Mouse (Mus musculus) large intestine, adult 2 months (tissue): ENCODE measurements around the gene Coro2a. TPM values are rescaled to one million over a fixed set of nuclear protein-coding genes. Genes with fewer than 3 reads are reported as not detected.

ENCODE experiments used
- DNase-seq: peaks from one replicate; pipeline ENCODE4 v3.0.0-alpha.2; 2012; ENCODE audit warnings: low read depth, low spot score
- WGBS: fragments of 180-500 bp; shearing (Covaris S2); methylation state at CpG from one replicate; pipeline ENCODE4 v1.1.7; 2018; 5-methylcytosine and 5-hydroxymethylcytosine counted together
- polyA plus RNA-seq: library from polyadenylated mRNA; depleted of rRNA; stranded (reverse); fragments of >200 nt; gene quantifications from 2 replicates; pipeline ENCODE4 v1.2.3, GENCODE M21; 2012

Coro2a gene
- polyA plus RNA-seq, 1 experiment: 166 TPM

GRCm38 (mm10) chr4:46539167-46539566, 62.8 kb downstream of the Coro2a start:
- WGBS: 70% methylated on average over 9 of the region's 9 CpGs
- no peak for DNase-seq

GRCm38 (mm10) chr4:46535840-46536361, 66.1 kb downstream of the Coro2a start, which contains the start of gene Trim14:
Gene Trim14 (minus strand): TSS chr4:46536141.
- no peak for DNase-seq

GRCm38 (mm10) chr4:46535094-46535830, 66.7 kb downstream of the Coro2a start:
- DNase-seq: peak; percentile 55
- WGBS: 5% methylated on average over 16 of the region's 16 CpGs

More at GRCm38 (mm10) chr4:46535840-46536361, 66.1 kb downstream of the Coro2a start, which contains the start of gene Trim14:
- WGBS: under 1% methylated on average over 46 of the region's 46 CpGs

GRCm38 (mm10) chr4:46533934-46534720, 67.9 kb downstream of the Coro2a start:
- no peak for DNase-seq
- 10% methylated on average over 29 of the region's 29 CpGs for WGBS

GRCm38 (mm10) chr4:46532926-46533325, 69.1 kb downstream of the Coro2a start:
- 93% methylated on average over 7 of the region's 7 CpGs for WGBS
- DNase-seq: no peak

- DNase-seq: no peak
- WGBS: 82% methylated on average over 2 of the region's 2 CpGs
Observed at GRCm38 (mm10) chr4:46532511-46532910, 69.5 kb downstream of the Coro2a start.

- WGBS: 32% methylated on average over 7 of the region's 7 CpGs
- no peak for DNase-seq
Observed at GRCm38 (mm10) chr4:46529722-46530121, 72.3 kb downstream of the Coro2a start.

- DNase-seq: no peak
- WGBS: 1% methylated on average over 7 of the region's 7 CpGs
Observed at GRCm38 (mm10) chr4:46527558-46527926, 74.5 kb downstream of the Coro2a start.

GRCm38 (mm10) chr4:46526798-46527557, 75.0 kb downstream of the Coro2a start:
- DNase-seq: no peak
- 40% methylated on average over 17 of the region's 17 CpGs for WGBS

GRCm38 (mm10) chr4:46526226-46526625, 75.8 kb downstream of the Coro2a start:
- DNase-seq: no peak
- 72% methylated on average over 3 of the region's 3 CpGs for WGBS

GRCm38 (mm10) chr4:46523324-46523723, 78.7 kb downstream of the Coro2a start:
- DNase-seq: peak; percentile 44
- WGBS: 32% methylated on average over 4 of the region's 4 CpGs

- no peak for DNase-seq
- 84% methylated on average over 10 of the region's 10 CpGs for WGBS
Observed at GRCm38 (mm10) chr4:46521457-46521856, 80.5 kb downstream of the Coro2a start.

- no peak for DNase-seq
- 90% methylated on average over 2 of the region's 2 CpGs for WGBS
Observed at GRCm38 (mm10) chr4:46520491-46520890, 81.5 kb downstream of the Coro2a start.

- 9% methylated on average over 16 of the region's 16 CpGs for WGBS
- DNase-seq: no peak
Observed at GRCm38 (mm10) chr4:46507736-46508460, 94.1 kb downstream of the Coro2a start.

GRCm38 (mm10) chr4:46506801-46507610, 95.0 kb downstream of the Coro2a start:
- 2% methylated on average over 81 of the region's 94 CpGs for whole genome bisulfite sequencing
- DNase-seq: no peak

- WGBS: 47% methylated on average over 8 of the region's 8 CpGs
Observed at GRCm38 (mm10) chr4:46505361-46506057, 96.5 kb downstream of the Coro2a start.

GRCm38 (mm10) chr4:46503881-46504280, 98.1 kb downstream of the Coro2a start:
- WGBS: 68% methylated on average over 3 of the region's 3 CpGs
- no peak for DNase-seq

More at GRCm38 (mm10) chr4:46505361-46506057, 96.5 kb downstream of the Coro2a start:
- DNase-seq: no peak
